Comparison of ENCODE assay signal across 12 mouse cellular contexts in genomic region chr5:44203410-44203809, GRCm38 (mm10). TPM values are rescaled to one million over a fixed set of nuclear protein-coding genes. Genes with fewer than 3 reads are reported as not detected.
DNase-seq lines count a peak whose midpoint lies in the region; ATAC-seq and TF ChIP-seq lines count a peak whose summit lies in the region.
"Had no signal": no experiment of that assay in that cellular context is flagged by ENCODE, and none has a peak within 500 bp of the region (broad histone marks: within the 10 kb centered on the region; RNA-seq: fewer than 3 reads in every experiment).

No protein-coding gene starts in this region.

- DNase-seq in gastrocnemius, adult 2 months = peak; percentile 51
- no peak for DNase-seq in gastrocnemius, postnatal 4 days (ENCODE audit: low spot score in 2 of 2)
- peak; percentile 29 for DNase-seq in adrenal gland, postnatal 25 days
- DNase-seq in cerebellum, postnatal 36 days = peak; percentile 63
- no peak for DNase-seq in heart, adult 9 months (ENCODE audit: low spot score in 2 of 2)
- no peak for DNase-seq in thymus, postnatal 4 days
- no peak for DNase-seq in thymus, adult 18-20 months
- DNase-seq: heart, adult 2 months had no signal

- no peak overlapping the region for H3K9ac ChIP-seq in liver, embryonic 15.5 days
- H3K9ac ChIP-seq: embryonic facial prominence, embryonic 15.5 days had no signal

- H3K4me3 ChIP-seq in gastrocnemius, adult 2 months = no peak overlapping the region
- H3K4me3 ChIP-seq in liver, embryonic 15.5 days (replicated peaks) = no peak overlapping the region
- H3K4me3 ChIP-seq: embryonic facial prominence, embryonic 15.5 days; heart, adult 2 months had no signal

- intact Hi-C loops in gastrocnemius, adult 2 months (cut with DNase I) = no loop called here

- TF ChIP-seq CTCF in gastrocnemius, adult 2 months (IDR thresholded peaks at IDR 0.05) = no peak

- no peaks in the 10 kb centered on the region for H3K9me3 ChIP-seq in liver, embryonic 15.5 days (replicated peaks)
- H3K9me3 ChIP-seq: embryonic facial prominence, embryonic 15.5 days had no signal

- H3K4me2 ChIP-seq in liver, embryonic 15.5 days = peak overlapping the region; percentile 41
- H3K4me2 ChIP-seq: embryonic facial prominence, embryonic 15.5 days had no signal

- peak; percentile 93 for ATAC-seq in liver, embryonic 15.5 days (ENCODE audit: insufficient read depth)
- ATAC-seq: midbrain, embryonic 16.5 days had no signal

- WGBS in liver, embryonic 15.5 days (ENCODE audit: insufficient replicate concordance) = 12% methylated on average over 1 of the region's 1 CpGs

- no peak overlapping the region for H3K27ac ChIP-seq in gastrocnemius, adult 2 months
- peak overlapping the region; percentile 84 for H3K27ac ChIP-seq in liver, embryonic 15.5 days (replicated peaks)
- H3K27ac ChIP-seq: embryonic facial prominence, embryonic 15.5 days; heart, adult 2 months had no signal

- no peaks in the 10 kb centered on the region for H3K27me3 ChIP-seq in liver, embryonic 15.5 days
- H3K27me3 ChIP-seq: CH12.LX; embryonic facial prominence, embryonic 15.5 days had no signal

- H3K36me3 ChIP-seq in liver, embryonic 15.5 days (replicated peaks) = peaks cover 41% of the 10 kb centered on the region

- H3K4me1 ChIP-seq in liver, embryonic 15.5 days (replicated peaks) = peaks cover 71% of the 10 kb centered on the region
- H3K4me1 ChIP-seq: embryonic facial prominence, embryonic 15.5 days had no signal

RNA-seq across cellular contexts. Expression of gene Tapt1, which starts 23.0 kb away (rescaled TPM):
- total RNA-seq in gastrocnemius, adult 2 months (2021) = 10 to 100 TPM; 41.2 to 43.0 TPM
- 10 to 100 TPM; 40.7 TPM for total RNA-seq in gastrocnemius, postnatal 4 days (2021)
- 43.9 and 56.9 TPM in 2 replicates for total RNA-seq in adrenal gland, postnatal 25 days (2021)
- polyA plus RNA-seq in liver, embryonic 15.5 days (2015; fragmentation: Nextera tagmentation; extraction: Ambion mirVana) = 32.3 and 34.2 TPM in 2 replicates

Comparison
In these comparisons a context has a peak if more than half of its experiments do, and no peak if none do; other contexts are left out.
1. DNase-seq: peak in gastrocnemius, adult 2 months (single experiment), adrenal gland, postnatal 25 days (single experiment) and cerebellum, postnatal 36 days (2 of 2); none in gastrocnemius, postnatal 4 days (0 of 2), heart, adult 9 months (0 of 2), thymus, postnatal 4 days (single experiment) and thymus, adult 18-20 months (0 of 2).